Mouse (Mus musculus): ENCODE results near the gene Slc16a9. TPM values are rescaled to one million over a fixed set of nuclear protein-coding genes. Genes with fewer than 3 reads are reported as not detected.

The Slc16a9 gene
- polyA plus RNA-seq, 1 experiment = 0.04 TPM

- Histone ChIP-seq H3K4me3 (no peak overlapping the region), H3K79me2 (ENCODE audit: control insufficient read depth, insufficient read depth) (no peaks in the 10 kb centered on the region), H3K27me3 (ENCODE audit: control insufficient read depth, insufficient read depth, insufficient read length) (peaks cover 26% of the 10 kb centered on the region)
Observed at GRCm38 (mm10) chr10:70245559-70245945, 652 bp downstream of the Slc16a9 start.

GRCm38 (mm10) chr10:70246076-70246475 is 1.2 kb downstream of the Slc16a9 start:
- no peak overlapping the region for H3K4me3 ChIP-seq
- no peak overlapping the region for H3K4me2 ChIP-seq (ENCODE audit: low read depth)
- H3ac ChIP-seq (ENCODE audit: control insufficient read depth, insufficient read length) = no peak overlapping the region
- H3K79me2 ChIP-seq (ENCODE audit: control insufficient read depth, insufficient read depth) = no peaks in the 10 kb centered on the region
- peaks cover 26% of the 10 kb centered on the region for H3K27me3 ChIP-seq (ENCODE audit: control insufficient read depth, insufficient read depth, insufficient read length)
- H3K36me3 ChIP-seq (ENCODE audit: control insufficient read depth, insufficient read depth) = no peaks in the 10 kb centered on the region
- TF ChIP-seq MYOD1 (IDR thresholded peaks at IDR 0.05; ENCODE audit: control insufficient read depth in 1 of 3, insufficient read length in 2 of 3, low read depth in 2 of 3) (no peak), POLR2AphosphoS2 (IDR thresholded peaks at IDR 0.05; ENCODE audit: insufficient read length, low read depth) (no peak), E2F4 (IDR thresholded peaks at IDR 0.05; ENCODE audit: insufficient read depth) (no peak), CEBPB (IDR thresholded peaks at IDR 0.05; ENCODE audit: insufficient read depth, poor library complexity, severe bottlenecking) (no peak), TCF12 (IDR thresholded peaks at IDR 0.05; ENCODE audit: insufficient read depth, poor library complexity, severe bottlenecking) (no peak), TCF3 (IDR thresholded peaks at IDR 0.05; ENCODE audit: insufficient read length, low read depth) (no peak), MYOG (IDR thresholded peaks at IDR 0.05; ENCODE audit: control insufficient read depth in 1 of 3, insufficient read depth in 1 of 3, insufficient read length in 2 of 3, low read depth in 2 of 3) (no peak), SRF (IDR thresholded peaks at IDR 0.05; ENCODE audit: control insufficient read depth, insufficient read length, low read depth) (no peak), USF1 (IDR thresholded peaks at IDR 0.05; ENCODE audit: low read depth) (no peak), MAX (IDR thresholded peaks at IDR 0.05; ENCODE audit: low read depth) (no peak), REST (IDR thresholded peaks at IDR 0.05; ENCODE audit: insufficient read depth, insufficient read length) (no peak)

More at GRCm38 (mm10) chr10:70245559-70245945, 652 bp downstream of the Slc16a9 start:
- peak overlapping the region; percentile 58 for H3K4me2 ChIP-seq (ENCODE audit: low read depth)
- H3ac ChIP-seq (ENCODE audit: control insufficient read depth, insufficient read length) = no peak overlapping the region
- no peaks in the 10 kb centered on the region for H3K36me3 ChIP-seq (ENCODE audit: control insufficient read depth, insufficient read depth)
- TF ChIP-seq USF1 (IDR thresholded peaks at IDR 0.05; ENCODE audit: low read depth) (no peak), TCF12 (IDR thresholded peaks at IDR 0.05; ENCODE audit: insufficient read depth, poor library complexity, severe bottlenecking) (no peak)

GRCm38 (mm10) chr10:70250354-70250753 is 5.5 kb downstream of the Slc16a9 start:
- Histone ChIP-seq H3K27me3 (ENCODE audit: control insufficient read depth, insufficient read depth, insufficient read length) (peaks cover 10% of the 10 kb centered on the region), H3ac (ENCODE audit: control insufficient read depth, insufficient read length) (no peak overlapping the region), H3K36me3 (ENCODE audit: control insufficient read depth, insufficient read depth) (no peaks in the 10 kb centered on the region), H3K4me3 (no peak overlapping the region), H3K4me2 (ENCODE audit: low read depth) (no peak overlapping the region), H3K79me2 (ENCODE audit: control insufficient read depth, insufficient read depth) (no peaks in the 10 kb centered on the region)
- no peak for TF ChIP-seq TCF3 (IDR thresholded peaks at IDR 0.05; ENCODE audit: insufficient read length, low read depth)

GRCm38 (mm10) chr10:70250766-70251165 is 5.9 kb downstream of the Slc16a9 start:
- Histone ChIP-seq H3K36me3 (ENCODE audit: control insufficient read depth, insufficient read depth) (no peaks in the 10 kb centered on the region), H3K4me2 (ENCODE audit: low read depth) (no peak overlapping the region), H3K79me2 (ENCODE audit: control insufficient read depth, insufficient read depth) (no peaks in the 10 kb centered on the region), H3K4me3 (no peak overlapping the region), H3K27me3 (ENCODE audit: control insufficient read depth, insufficient read depth, insufficient read length) (peaks cover 6% of the 10 kb centered on the region), H3ac (ENCODE audit: control insufficient read depth, insufficient read length) (no peak overlapping the region)
- no peak for TF ChIP-seq TCF12 (IDR thresholded peaks at IDR 0.05; ENCODE audit: insufficient read depth, poor library complexity, severe bottlenecking)
- no peak for TF ChIP-seq MYOD1 (IDR thresholded peaks at IDR 0.05; ENCODE audit: control insufficient read depth in 1 of 3, insufficient read length in 2 of 3, low read depth in 2 of 3)
- no peak for TF ChIP-seq TCF3 (IDR thresholded peaks at IDR 0.05; ENCODE audit: insufficient read length, low read depth)
- TF ChIP-seq POLR2A (IDR thresholded peaks at IDR 0.05; ENCODE audit: insufficient read length, low read depth) = no peak
- no peak for TF ChIP-seq MYOG (IDR thresholded peaks at IDR 0.05; ENCODE audit: control insufficient read depth in 1 of 3, insufficient read depth in 1 of 3, insufficient read length in 2 of 3, low read depth in 2 of 3)

GRCm38 (mm10) chr10:70254666-70255065 is 9.8 kb downstream of the Slc16a9 start:
- Histone ChIP-seq H3K36me3 (ENCODE audit: control insufficient read depth, insufficient read depth) (no peaks in the 10 kb centered on the region), H3ac (ENCODE audit: control insufficient read depth, insufficient read length) (no peak overlapping the region), H3K79me2 (ENCODE audit: control insufficient read depth, insufficient read depth) (no peaks in the 10 kb centered on the region), H3K4me2 (ENCODE audit: low read depth) (no peak overlapping the region), H3K27me3 (ENCODE audit: control insufficient read depth, insufficient read depth, insufficient read length) (no peaks in the 10 kb centered on the region), H3K4me3 (no peak overlapping the region)
- TF ChIP-seq REST (IDR thresholded peaks at IDR 0.05; ENCODE audit: insufficient read depth, insufficient read length) (no peak), MYOD1 (IDR thresholded peaks at IDR 0.05; ENCODE audit: control insufficient read depth in 1 of 3, insufficient read length in 2 of 3, low read depth in 2 of 3) (no peak), CEBPB (IDR thresholded peaks at IDR 0.05; ENCODE audit: insufficient read depth, poor library complexity, severe bottlenecking) (no peak), POLR2A (IDR thresholded peaks at IDR 0.05; ENCODE audit: insufficient read length, low read depth) (no peak), POLR2AphosphoS2 (IDR thresholded peaks at IDR 0.05; ENCODE audit: insufficient read length, low read depth) (no peak)

GRCm38 (mm10) chr10:70255601-70256210 is 10.8 kb downstream of the Slc16a9 start:
- Histone ChIP-seq H3K4me2 (ENCODE audit: low read depth) (no peak overlapping the region), H3K79me2 (ENCODE audit: control insufficient read depth, insufficient read depth) (no peaks in the 10 kb centered on the region), H3K36me3 (ENCODE audit: control insufficient read depth, insufficient read depth) (no peaks in the 10 kb centered on the region), H3K27me3 (ENCODE audit: control insufficient read depth, insufficient read depth, insufficient read length) (no peaks in the 10 kb centered on the region), H3K4me3 (no peak overlapping the region), H3ac (ENCODE audit: control insufficient read depth, insufficient read length) (no peak overlapping the region)
- TF ChIP-seq TCF12 (IDR thresholded peaks at IDR 0.05; ENCODE audit: insufficient read depth, poor library complexity, severe bottlenecking) (no peak), REST (IDR thresholded peaks at IDR 0.05; ENCODE audit: insufficient read depth, insufficient read length) (no peak)
